Mouse (Mus musculus) C2C12 (cell line): ENCODE measurements around the gene Wfdc12.

Source experiments
- CEBPB ChIP-seq: IDR thresholded peaks from one replicate; pipeline ENCODE4 v1.6.1; 2011; ENCODE audit warnings: low read depth, mild to moderate bottlenecking, control low read depth, moderate library complexity
- CTCF ChIP-seq: IDR thresholded peaks from one replicate; pipeline ENCODE4 v1.5.1; 2011; ENCODE audit not compliant: control insufficient read depth, insufficient read depth, insufficient read length
- FOSL1 ChIP-seq: IDR thresholded peaks from one replicate; pipeline ENCODE4 v1.8.0; 2011; ENCODE audit warnings: mild to moderate bottlenecking, low read length; ENCODE audit not compliant: poor library complexity, insufficient read depth, severe bottlenecking
- MAX ChIP-seq: IDR thresholded peaks from one replicate; pipeline ENCODE4 v1.6.1; 2011; ENCODE audit warnings: mild to moderate bottlenecking, control low read depth
- MYOG ChIP-seq: IDR thresholded peaks from one replicate; pipeline ENCODE4 v1.6.1; 2011; ENCODE audit not compliant: control insufficient read depth, insufficient read length; ENCODE audit errors: extremely low read depth
- USF1 ChIP-seq: IDR thresholded peaks from one replicate; pipeline ENCODE4 v1.6.1; 2011; ENCODE audit warnings: low read depth, mild to moderate bottlenecking, control low read depth, moderate library complexity

GRCm38 (mm10) chr2:164180124-164180523 lies 10.3 kb downstream of the Wfdc12 start:
- TF ChIP-seq CTCF (no peak), FOSL1 (no peak), MAX (no peak), MYOG (no peak), USF1 (no peak), CEBPB (no peak)
